Mouse (Mus musculus) layer of hippocampus, postnatal 10 days (tissue): Measurements from ENCODE around the gene Glod4. TPM values are rescaled to one million over a fixed set of nuclear protein-coding genes. Genes with fewer than 3 reads are reported as not detected.

Source experiments
- DNase-seq, 2 experiments: peaks; one replicate each; pipeline ENCODE4 v3.0.0; 2021; ENCODE audit warnings: low spot score in 2 of 2
- total RNA-seq, 2 experiments: library from RNA; stranded (reverse); gene quantifications; 2 replicates each; pipeline ENCODE4 v1.2.3; 2021

The Glod4 gene
- total RNA-seq, 2 experiments from 2014 or later: 48.6 to 66.6 TPM

DNA sequence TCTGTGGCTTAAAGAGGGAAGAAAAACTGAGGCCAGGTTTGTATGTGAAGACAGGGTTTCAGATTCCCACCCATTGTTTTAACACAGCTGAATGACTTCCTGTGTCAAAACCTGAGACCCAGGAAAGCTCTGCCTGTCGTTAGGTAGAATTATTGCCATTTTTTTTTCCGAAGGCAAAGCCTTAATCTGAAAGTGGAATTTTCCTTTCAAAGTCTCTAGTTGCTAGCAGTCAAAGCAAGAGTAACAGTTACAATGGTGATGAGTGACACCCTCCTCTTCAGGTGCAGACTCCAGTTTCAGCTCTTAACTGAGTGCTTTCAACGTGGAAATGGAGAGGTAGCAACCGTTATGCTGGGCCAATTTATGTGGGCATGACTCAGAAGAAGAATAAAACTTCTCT is 92.5 kb downstream of the Glod4 start:
- DNase-seq: no peak

GRCm38 (mm10) chr11:76148055-76149008 is 95.2 kb downstream of the Glod4 start:
- DNase-seq: no peak

- DNase-seq: no peak
Observed at GRCm38 (mm10) chr11:76146187-76147010, 97.1 kb downstream of the Glod4 start.

- no peak for DNase-seq
Observed at GRCm38 (mm10) chr11:76145169-76145568, 98.4 kb downstream of the Glod4 start.

GRCm38 (mm10) chr11:76144386-76144785 is 99.1 kb downstream of the Glod4 start:
- DNase-seq: no peak

DNA sequence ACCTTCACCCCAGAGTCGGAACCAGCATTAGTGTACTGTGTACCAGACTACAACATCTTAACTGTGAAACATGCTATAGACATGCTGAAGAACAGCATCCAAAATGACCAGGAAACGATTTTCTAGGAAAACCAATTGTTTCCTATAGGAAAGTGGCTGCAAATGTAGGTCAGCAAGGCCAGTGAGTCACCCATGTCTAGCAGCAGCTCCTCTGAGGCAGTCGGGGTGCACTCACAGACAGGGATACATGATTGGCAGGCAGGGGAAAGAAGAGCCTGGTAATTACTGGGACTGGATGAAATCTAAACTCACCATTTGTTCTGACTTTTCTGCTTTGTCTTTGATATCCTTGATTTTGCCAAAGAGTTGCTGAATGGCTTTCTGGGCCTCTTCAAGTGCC is 105.5 kb downstream of the Glod4 start:
- no peak for DNase-seq

DNA sequence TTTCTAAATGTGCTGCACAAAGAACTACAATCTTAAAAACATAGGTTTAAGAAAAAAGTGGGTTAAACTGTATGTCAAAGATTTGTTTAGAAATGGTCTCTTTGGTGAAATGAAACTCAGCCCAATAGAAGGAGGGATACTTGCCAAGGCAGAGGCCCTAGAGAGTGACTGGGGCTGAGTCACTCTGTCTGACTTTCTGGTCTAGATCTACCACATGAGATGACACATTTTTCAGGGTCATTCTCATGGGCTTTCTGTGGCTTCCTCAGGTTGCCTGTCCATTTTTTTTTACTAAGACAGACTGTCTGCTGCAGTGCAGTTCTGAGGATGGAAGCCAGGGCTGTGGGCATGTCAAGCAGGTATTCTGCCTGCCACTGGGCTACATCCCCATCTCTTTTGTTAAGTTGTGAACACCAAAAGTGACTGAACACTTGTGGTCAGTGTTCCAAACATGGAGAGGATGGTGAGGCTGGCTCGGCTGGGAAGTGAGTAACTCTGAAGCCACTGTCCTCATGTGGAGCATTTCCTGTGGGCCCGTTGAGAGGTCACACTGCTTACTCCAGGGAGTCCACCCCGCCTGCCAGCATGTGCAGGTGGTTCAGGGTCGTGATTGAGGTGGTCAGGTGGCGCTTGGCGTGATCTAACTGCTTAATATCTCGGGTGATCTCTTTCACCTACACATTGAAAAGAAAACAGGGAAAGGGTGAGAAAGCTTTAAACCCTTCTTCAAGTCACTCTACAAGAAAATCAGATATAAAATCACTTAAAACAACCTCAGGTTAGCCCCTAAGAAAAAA is 107.7 kb downstream of the Glod4 start:
- DNase-seq: no peak

DNA sequence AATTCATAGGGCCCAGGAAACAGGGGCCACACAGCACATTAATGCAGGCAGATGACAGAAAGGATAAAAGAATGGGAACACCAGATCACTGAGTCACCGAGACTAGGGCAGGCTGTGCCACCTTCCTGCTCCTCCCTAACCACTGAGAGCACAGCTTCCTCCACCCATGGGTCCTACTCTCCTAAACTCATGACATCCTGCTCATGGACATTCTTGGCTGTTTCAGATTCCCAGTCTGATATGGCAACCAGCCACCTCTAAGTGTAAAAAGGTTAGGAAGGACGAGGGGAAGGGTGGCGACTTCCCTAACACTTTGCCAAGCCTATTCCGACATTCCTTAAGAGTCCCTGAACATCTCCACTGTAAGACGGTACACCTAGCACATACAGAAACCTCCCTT is 112.7 kb downstream of the Glod4 start:
- DNase-seq: no peak

GRCm38 (mm10) chr11:76125386-76125785 is 118.1 kb downstream of the Glod4 start:
- no peak for DNase-seq

DNA sequence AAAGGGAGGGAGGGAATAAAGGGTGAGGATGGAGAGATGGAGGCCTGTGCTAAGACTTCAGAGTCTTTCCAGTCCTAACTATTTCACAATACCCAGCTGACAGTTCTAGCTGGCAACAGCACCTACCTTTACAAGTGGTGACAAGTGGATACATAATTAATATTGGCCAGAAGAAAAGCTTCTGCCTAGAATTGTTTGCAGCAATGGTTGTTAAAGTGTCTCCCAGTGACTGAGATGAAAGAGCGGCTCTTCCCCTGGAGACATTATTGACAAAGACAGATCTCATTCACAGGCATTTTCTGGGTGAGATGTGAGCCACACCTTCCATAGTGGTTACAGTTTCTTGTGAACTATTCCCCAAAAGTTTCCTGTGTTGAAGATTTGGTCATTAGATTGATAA is 120.0 kb downstream of the Glod4 start:
- DNase-seq: no peak

GRCm38 (mm10) chr11:76122571-76122970 is 121.0 kb downstream of the Glod4 start:
- DNase-seq: no peak

GRCm38 (mm10) chr11:76121086-76121485 is 122.4 kb downstream of the Glod4 start:
- no peak for DNase-seq

DNA sequence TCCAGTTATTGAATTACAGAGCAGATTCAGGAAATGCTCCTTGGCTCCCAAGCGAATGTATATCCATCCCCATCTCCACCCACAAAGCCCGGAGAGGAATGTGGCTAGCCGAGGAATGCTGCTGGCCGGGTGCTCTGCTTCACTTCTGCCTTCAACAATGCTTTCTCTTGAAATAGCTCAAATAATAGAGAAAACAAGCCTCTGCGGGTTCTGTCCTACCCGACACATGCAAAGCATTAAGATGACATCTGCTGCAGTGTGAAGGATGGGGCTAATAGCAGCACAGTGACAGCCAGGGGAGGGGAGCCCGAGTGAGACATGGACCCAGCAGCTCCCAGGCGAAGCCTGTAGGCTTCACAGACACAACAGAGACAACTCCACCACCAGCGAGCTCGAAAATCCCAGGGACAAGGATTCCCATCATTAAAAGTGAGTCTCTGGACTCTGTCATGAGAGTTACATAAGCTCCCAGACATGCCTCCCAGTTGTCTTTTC is 123.1 kb downstream of the Glod4 start:
- no peak for DNase-seq

GRCm38 (mm10) chr11:76110416-76110815 is 133.1 kb downstream of the Glod4 start:
- no peak for DNase-seq

DNA sequence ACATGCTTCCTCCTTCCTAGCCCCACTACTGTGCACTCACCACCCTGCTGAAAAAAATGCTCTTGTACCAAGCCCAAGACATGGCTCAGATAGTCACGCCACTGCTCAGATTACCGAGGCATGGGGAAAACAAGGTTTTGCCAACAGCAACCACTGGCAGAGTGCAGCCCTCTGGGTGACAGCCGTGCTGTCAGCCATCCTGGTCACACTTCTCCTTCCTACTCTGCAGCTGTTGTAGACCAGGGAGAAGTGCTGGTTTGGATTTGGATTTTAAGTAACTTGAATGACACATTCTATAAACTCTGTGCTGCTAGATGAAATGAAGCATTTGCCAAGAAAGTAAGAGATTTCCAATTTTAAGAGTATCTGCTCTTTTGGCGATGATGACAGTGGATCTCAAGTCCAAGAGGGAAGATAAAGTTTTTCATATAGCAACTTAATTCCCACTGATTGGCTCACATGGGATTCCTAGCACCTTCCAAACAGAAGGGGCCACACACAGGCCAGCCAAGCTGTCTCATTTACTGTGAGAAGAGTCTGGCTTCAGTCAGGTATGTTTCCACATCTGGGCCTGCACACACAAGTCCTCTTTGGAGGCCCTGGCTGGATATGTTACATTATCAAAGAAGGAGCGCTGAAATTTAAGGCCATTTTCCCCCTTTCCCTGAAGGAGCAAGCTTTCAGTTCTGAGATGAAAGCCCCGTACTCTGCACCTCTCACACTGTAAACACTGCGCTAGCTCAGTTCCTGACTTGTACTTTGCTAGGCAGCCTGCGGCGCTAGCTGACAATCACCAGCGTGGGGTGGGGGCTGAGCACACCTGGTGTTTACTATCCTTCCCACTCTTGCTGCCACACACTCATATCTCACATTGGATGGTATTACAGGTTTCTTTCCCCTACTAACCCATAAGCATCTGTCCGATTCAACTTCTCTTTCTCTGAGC is 136.7 kb downstream of the Glod4 start:
- no peak for DNase-seq

GRCm38 (mm10) chr11:76101154-76101553 is 142.4 kb downstream of the Glod4 start:
- no peak for DNase-seq

DNA sequence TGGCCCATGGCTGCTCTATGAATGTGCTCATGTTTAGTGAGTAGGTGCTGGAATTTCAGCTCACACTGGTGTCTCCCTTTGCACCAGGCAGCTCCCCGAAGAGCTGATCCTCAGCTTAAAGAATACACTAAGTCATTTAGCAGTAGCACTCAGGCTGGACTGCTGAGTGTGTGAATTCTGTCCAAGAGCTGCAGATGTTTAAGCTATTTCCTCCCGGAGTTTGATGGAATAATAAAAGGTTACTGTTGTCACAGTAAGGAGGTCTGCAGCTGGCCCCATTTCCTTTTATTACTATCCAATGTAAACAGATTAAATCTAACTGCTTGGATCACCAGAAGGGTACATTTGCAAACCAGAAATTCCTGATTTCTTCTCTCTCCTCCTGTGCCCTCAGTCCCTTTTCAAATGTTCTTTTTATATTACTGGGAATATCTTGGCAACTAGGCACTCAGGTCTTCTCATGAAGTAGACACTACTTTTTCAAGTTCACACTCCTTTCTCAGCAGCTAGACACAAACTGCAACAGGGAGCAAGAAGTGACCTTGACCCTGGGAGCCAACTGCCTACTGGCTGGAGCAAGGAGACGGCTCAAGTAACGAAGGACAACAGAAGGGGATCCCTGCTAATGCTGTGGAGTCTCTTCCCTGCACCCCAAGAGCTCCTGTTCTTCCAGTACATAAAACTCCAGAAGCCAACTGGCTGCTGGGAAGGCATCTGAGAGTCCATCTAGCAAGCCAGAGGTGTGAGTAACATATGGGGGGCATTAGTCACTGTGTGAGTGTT is 144.1 kb downstream of the Glod4 start:
- no peak for DNase-seq

DNA sequence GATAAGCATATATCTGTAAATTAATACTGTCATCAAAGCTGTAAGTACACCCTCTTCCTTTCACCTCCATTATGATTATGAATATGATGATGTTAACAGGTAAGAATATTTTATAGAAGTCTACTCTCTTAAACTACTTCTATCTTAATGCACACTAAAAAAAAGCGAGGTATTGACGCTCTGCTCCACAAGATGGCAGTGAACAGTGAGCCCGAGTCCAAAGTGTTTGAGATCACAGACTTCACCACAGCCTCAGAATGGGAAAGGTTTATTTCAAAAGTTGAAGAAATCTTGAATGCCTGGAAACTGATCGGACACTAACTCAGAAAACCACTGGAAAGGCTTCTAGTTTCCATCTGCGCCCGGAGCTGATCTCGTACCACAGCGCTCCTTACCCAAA is 149.9 kb downstream of the Glod4 start:
- DNase-seq: no peak

DNA sequence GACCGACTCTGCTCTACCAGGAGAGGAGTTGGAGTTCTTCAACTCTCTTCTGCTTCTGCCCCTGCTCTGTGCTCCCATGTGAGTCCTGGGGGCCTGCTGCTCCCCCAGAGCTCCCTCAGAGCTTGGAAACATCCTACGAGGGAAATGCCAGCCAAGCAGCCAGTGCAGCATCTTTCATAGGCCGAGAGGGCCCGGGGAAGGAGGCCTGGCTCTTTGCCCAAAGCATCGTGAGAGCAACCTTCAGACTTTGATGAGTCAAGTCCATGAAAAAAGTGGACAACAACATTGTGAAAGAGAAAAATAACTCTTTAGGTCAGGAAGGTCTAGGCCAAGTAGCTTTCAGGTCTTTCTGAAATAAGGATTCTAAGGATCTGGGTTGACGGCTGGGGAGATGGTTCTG is 153.7 kb downstream of the Glod4 start:
- no peak for DNase-seq
